Mouse (Mus musculus) gastrocnemius, postnatal 14 days (tissue): ENCODE measurements at regions not wholly inside any gene's neighbourhood (a gene's known extent, or its start where the extent isn't known, plus 50 kb on each side); places are given as distances from the start of the nearest gene placed in this dataset.
A peak's percentile ranks its signal among the peaks of the same experiment; 100 is the strongest.
"Not testable (repeated sequence)": the region's sequence is repeated elsewhere in the genome, so short reads cannot be mapped to it uniquely, and the experiment has no call there.

Experiments
- DNase-seq: peaks from one replicate; pipeline ENCODE4 v3.0.0; 2021; ENCODE audit warnings: mixed read lengths
- intact Hi-C: fragments of 180-260 bp; cut with DNase I; formaldehyde crosslinking; loops from one replicate; pipeline ENCODE4 v1.15.1; 2025; ENCODE audit warnings: low total_unique reads

GRCm38 (mm10) chr6:140816359-140816758, 87.3 kb downstream of the Gm11077 start:
- intact Hi-C loops: no loop called here
- DNase-seq: no peak

GRCm38 (mm10) chr6:140816831-140817230, 87.7 kb downstream of the Gm11077 start:
- intact Hi-C loops: no loop called here

GRCm38 (mm10) chr6:140819451-140819878, 90.4 kb downstream of the Gm11077 start:
- DNase-seq: no peak
- intact Hi-C loops: no loop called here

More at GRCm38 (mm10) chr6:140816831-140817230, 87.7 kb downstream of the Gm11077 start:
- DNase-seq: no peak

GRCm38 (mm10) chr6:140826522-140826921, 97.4 kb downstream of the Gm11077 start:
- DNase-seq: no peak
- intact Hi-C loops: no loop called here

GRCm38 (mm10) chr6:140827651-140828050, 98.6 kb downstream of the Gm11077 start:
- intact Hi-C loops: no loop called here
- DNase-seq: no peak

GRCm38 (mm10) chr6:140843292-140843991, 114.4 kb downstream of the Gm11077 start:
- intact Hi-C loops: no loop called here
- no peak for DNase-seq

GRCm38 (mm10) chr6:140847165-140847564, 118.1 kb downstream of the Gm11077 start:
- DNase-seq: no peak
- intact Hi-C loops: no loop called here

GRCm38 (mm10) chr6:140852420-140852819, 123.3 kb downstream of the Gm11077 start:
- intact Hi-C loops: loop anchor here (10.0 kb wide), 2 partner anchors 88 to 138 kb away; no protein-coding TSS in a partner anchor
- DNase-seq: no peak

- intact Hi-C loops: loop anchor here (10.0 kb wide), 2 partner anchors 89 to 139 kb away; no protein-coding TSS in a partner anchor
- peak; percentile 52 for DNase-seq
Measured at GRCm38 (mm10) chr6:140853508-140853907, 124.4 kb downstream of the Gm11077 start.

GRCm38 (mm10) chr6:140854691-140855090, 125.6 kb downstream of the Gm11077 start:
- DNase-seq: no peak
- intact Hi-C loops: loop anchor here (10.0 kb wide), 2 partner anchors 90 to 140 kb away; no protein-coding TSS in a partner anchor

- DNase-seq: no peak
Measured at GRCm38 (mm10) chr6:140856468-140857117, 127.5 kb downstream of the Gm11077 start.

GRCm38 (mm10) chr6:140857118-140857746, 128.1 kb downstream of the Gm11077 start:
- intact Hi-C loops: loop anchor here (10.0 kb wide), 2 partner anchors 92 to 142 kb away; no protein-coding TSS in a partner anchor
- no peak for DNase-seq

More at GRCm38 (mm10) chr6:140856468-140857117, 127.5 kb downstream of the Gm11077 start:
- intact Hi-C loops: loop anchor here (10.0 kb wide), 2 partner anchors 92 to 142 kb away; no protein-coding TSS in a partner anchor

- intact Hi-C loops, DNase-seq: not testable (repeated sequence)
Measured at GRCm38 (mm10) chr6:140869523-140869922, 140.4 kb downstream of the Gm11077 start.

GRCm38 (mm10) chr6:140874831-140875230, 145.7 kb downstream of the Gm11077 start:
- DNase-seq: no peak
- intact Hi-C loops: no loop called here

GRCm38 (mm10) chr6:140883651-140884050, 154.6 kb downstream of the Gm11077 start:
- intact Hi-C loops: no loop called here
- no peak for DNase-seq

GRCm38 (mm10) chr6:140888610-140889009, 159.5 kb downstream of the Gm11077 start:
- no peak for DNase-seq
- intact Hi-C loops: no loop called here

- no peak for DNase-seq
- intact Hi-C loops: no loop called here
Measured at GRCm38 (mm10) chr6:140890060-140890459, 161.0 kb downstream of the Gm11077 start.

- no peak for DNase-seq
- intact Hi-C loops: no loop called here
Measured at GRCm38 (mm10) chr6:140890591-140890990, 161.5 kb downstream of the Gm11077 start.

GRCm38 (mm10) chr6:140894467-140894866, 165.4 kb downstream of the Gm11077 start:
- intact Hi-C loops: no loop called here
- no peak for DNase-seq

GRCm38 (mm10) chr6:140895441-140895840, 166.4 kb downstream of the Gm11077 start:
- intact Hi-C loops: no loop called here
- no peak for DNase-seq
